Mouse (Mus musculus) cerebral cortex, adult 2 months (tissue): Measurements from ENCODE around the gene Nhsl2.

ENCODE experiments used
- WGBS: fragments of 180-500 bp; shearing (Covaris S2); methylation state at CpG from one replicate; pipeline ENCODE4 v1.1.7; 2018; 5-methylcytosine and 5-hydroxymethylcytosine counted together

Gene Nhsl2

DNA sequence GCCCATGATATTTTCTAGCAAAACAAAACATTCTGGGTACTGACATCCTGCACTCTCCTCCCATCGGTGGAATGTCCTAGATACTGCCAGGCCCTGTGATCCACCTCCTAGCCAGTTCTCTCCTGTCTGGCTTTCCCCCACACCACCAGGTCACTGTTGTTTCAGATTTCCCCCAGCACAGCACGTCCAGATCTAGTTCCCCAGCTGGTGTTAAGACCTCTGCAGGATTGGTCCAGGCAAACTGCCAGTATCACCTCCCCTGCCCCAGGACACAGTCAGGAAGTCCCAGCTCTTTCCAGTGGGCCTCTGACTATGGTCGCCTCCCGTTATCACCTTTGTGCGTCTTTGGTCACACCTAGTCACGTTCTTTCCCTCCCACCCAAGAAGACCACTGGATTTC is 134.5 kb downstream of the Nhsl2 start:
- WGBS: 70% methylated on average over 6 of the region's 6 CpGs

DNA sequence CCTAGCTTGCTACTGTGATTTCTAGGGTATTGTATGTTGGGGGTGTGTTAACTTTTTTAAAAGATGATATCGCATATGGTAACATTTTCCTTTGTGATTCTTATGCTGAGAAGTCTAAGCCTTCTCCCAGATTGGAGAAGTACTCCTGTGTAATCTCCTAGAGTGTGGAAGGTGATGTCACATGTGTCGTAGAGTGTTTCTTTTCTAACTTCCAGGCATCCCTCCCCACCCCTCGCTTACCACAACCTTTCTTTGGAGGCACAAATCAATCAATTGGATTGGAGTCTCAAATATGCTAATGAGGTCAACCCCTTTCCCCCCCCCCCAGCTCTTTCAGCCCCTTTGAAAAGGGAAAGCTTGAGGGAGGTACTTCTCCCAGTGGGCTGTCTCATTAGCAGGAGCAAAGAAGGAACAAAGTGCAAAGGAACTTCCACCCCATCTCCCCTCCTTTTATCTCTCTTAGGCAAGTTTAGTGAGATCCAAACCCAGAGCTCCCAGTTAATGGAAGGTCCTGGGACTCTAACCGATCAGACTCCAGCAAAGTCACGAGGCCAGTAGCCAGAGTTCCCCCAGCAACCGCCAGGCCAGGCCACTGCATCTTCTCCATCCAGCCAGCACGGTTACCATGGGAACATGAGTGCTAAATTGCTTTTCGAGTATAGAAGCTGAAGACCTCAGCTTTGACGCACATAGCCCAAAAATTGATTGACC is 137.6 kb downstream of the Nhsl2 start:
- 36% methylated on average over 9 of the region's 9 CpGs for WGBS

DNA sequence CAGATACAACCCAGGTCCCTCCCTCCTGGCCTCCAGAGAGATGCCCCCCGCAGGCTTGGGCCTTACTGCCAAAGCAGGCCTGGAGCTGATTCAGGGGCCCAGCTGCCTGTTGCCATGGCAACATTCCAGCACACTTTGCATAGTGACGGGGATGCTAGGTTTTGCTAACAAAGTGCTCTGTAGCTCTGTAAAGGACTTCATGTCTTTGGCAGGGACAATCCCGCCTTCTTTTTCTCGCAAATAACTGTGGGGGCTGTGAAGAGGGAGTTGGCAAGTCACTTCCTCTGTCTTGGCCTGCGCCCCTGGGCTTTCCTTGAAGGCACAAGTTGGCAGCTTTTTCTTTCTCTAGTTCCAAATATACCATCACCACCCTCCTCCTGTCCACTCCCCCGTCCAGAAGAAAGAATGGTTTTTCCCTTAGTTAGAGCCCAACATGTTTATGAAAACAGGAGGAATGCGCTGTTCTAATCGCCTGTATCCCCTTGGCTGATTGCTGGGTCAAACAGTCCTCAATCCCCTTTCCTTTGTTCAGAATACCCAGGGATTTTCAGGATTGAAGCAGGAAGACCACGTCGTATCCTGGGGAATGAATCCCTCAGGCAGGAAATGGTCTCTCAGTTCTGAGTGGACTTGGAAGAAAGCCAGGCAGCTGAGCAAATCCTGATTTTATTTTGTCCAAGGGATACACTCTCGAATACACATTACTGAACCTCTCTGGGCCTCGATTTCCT is 144.8 kb downstream of the Nhsl2 start:
- 14% methylated on average over 12 of the region's 12 CpGs for WGBS

DNA sequence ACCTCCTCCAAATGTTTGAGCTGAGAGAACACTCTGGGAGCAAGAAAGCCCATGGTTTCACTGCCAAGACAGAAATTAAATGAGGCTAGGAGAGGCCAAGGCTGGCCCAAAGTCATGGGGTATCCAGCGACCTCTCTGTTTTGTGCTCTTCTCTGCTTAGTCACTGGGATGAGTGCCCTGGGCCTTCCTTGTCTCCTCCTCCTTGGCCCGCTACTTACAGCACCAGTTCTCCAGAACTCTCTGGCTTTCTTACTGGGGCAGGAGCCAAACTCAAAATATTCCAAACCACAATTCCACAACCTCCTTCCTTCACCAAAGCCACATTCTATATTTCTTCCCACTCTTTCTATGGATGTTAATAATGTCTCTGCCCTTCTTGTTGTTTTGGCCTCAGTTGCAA is 147.5 kb downstream of the Nhsl2 start:
- 82% methylated on average over 2 of the region's 2 CpGs for WGBS

DNA sequence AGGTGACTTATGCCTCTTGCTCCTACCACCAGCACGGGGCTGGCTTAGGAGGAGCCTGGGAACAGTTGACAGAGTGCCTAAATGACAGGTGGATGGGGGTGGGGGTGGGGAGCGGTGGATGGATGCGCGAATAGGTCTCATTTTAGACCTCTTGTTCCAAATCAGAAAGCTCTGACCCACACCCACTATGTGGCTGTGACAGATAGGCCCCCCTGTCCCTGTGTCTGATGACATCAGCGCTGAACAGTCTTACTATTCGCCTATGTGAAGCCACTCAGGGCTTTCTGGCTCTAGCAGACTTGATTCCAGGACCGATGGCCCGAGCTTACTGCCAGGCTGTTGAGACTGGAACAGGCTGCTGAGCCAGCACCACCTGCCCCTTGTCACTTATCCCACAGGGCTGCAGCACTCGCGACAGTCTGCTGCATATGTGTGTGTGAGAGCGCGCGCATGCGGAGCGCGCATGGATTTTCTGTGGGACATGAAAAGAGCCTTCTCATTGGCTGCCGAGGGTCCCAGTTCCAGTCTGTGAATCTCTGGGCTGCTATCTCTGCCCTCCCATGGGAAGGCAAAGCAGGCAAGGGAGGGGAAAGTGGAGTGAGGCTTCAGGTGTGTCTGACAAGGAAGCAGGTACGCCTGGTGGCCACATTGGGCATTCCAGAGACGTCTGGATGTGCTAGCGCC is 154.6 kb downstream of the Nhsl2 start:
- WGBS: 10% methylated on average over 20 of the region's 20 CpGs

DNA sequence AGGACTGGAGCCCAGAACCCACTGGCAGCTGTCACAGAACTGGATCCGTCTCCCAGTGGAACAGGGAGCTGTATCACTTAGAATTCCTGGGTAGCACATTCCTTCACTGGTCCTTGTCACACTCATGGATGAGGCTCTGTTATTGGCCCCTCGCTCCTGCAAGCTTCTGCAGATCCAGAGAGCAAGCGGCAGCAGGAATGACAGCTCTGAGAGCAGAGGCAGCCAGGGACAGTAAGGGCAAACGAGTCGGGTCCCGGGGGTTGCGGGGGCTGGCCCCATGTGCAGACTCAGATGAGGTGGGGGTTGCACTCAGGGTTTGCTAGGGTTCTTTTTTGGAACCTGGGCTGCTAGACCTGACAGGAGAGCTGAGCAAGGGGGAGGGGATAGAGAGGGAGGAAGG is 155.2 kb downstream of the Nhsl2 start:
- 6% methylated on average over 7 of the region's 7 CpGs for WGBS

DNA sequence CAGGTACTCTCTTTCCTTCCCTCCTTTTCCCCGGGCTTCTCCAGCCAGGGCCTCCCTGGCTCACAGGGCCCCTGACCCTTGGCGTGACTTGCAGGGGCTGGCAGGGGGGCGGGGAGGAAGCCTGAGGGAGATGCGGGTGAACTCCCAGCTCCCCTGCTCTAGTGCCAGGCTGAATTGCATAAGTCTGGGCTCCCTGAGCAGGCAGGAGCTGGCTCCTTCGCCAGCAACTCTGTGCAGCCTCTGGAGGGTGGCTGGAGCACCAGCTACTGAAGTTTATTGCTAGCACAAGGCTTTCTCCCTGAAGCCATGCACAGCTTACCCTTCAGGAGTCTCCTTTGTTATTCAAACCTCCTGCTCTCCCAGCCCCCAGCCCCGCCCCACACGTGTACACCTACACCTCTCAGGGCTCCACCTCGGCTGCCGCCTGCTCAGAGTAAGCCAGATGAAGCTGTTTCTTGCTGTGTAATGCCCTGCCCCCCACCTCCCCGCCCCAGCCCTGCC is 156.0 kb downstream of the Nhsl2 start:
- 17% methylated on average over 10 of the region's 10 CpGs for WGBS

DNA sequence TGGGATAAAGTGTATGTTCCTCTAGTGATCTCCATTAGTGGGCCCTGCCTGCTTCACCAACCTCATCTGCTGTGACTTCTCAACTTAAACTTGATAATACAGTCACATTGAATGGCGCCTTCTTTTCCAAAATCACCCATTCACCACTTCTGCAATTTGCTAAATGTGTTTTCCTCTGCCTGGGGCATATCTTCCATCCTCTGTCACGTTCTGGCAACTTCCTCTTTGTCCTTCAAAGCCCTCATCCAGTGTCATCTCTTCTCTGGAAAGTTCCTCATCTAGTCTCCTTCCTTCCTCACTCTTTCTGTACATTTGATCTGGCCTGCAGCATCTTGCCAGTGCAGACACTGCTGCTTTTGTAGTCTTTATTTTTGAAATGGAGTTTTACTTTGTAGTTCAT is 158.8 kb downstream of the Nhsl2 start:
- 66% methylated on average over 2 of the region's 2 CpGs for WGBS

DNA sequence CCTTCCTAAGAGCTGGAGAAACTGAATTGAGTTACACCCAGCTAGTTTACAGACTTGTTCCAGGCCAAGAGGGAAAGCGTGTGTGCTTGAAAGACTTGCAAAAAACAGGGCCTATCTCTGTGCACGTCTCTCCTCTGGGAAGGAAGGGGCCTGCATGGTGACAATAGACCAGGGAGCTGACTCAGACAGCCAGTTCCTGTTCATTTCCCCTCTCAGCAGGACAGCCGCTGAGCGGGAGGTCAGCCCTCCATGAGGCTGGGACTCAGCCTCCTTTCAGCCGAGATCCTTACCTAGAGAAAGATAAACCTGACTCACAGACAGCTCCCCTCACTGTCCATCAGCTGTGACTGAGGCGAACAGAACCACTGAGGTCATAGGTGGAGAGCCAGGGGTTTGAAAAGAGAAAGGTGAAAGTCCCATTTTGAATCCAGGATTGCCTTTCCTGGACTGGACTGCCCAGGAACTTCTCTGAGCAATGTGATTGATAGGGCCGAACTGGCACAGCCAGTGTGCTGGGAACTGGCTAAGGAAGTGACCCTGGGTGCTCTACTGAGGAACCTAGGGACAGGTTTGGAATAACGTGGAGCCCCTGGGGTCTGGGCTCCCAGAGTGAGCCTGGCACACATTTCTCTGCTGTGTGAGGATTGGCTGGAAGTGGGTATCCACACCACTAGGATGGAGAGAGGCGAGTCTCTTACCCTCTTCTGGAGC is 168.2 kb downstream of the Nhsl2 start:
- WGBS: 58% methylated on average over 9 of the region's 9 CpGs

DNA sequence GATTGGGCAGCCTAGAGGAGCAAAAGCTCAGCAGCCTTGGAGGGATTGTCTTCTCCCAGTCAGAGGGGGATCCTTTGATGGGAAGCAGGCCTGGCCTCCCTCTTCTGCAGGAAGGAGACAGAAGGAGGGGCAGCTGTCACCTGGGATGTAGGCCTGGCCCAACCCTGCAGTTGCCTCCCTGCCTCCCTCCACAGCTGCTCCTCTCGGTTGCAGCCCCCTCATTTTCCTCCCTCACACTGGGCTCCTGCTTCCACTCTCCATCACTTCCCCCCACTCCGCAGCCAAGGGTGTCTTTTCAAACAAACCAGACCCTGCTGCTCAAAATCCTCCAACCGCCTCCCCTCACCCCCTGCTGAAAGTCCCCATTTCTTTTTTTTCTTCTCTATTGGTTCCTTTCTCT is 169.7 kb downstream of the Nhsl2 start:
- WGBS: 51% methylated on average over 3 of the region's 3 CpGs

DNA sequence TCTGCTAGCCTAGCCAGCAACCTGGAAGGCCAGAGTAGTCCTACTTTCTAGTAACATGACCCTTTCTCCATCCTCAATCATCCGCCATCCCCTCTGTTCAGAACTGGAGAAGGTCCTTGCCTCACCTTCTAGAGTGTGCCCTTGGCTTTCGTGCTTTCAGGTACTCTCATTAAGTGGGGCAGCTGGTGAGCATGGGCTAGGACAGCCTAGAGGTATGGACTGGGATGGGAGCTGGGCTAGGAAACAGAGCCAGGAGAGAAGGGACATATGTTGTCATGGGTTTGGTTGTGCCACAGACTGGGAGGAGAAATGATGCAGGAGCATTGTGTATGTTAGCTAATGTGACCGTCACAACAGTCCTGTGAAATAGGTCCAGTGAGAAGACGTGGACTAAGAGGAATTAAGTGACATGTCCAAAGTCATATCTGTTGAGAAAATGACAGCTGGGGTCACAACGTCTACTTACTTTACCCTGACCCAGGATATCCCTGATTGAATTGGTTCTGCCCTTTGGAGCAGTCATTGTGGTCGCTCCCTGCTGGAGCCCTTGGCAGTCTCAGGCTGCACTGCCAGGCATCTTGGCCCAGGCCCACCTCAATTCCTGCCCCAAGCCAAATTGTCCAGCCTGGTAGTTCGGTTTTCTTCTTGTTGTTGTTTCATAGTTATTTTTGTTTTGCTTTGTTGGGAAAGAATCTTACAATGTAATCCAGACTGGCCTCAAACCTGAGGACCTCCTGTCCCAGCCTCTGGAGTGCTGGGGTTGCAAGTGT is 170.5 kb downstream of the Nhsl2 start:
- 75% methylated on average over 7 of the region's 7 CpGs for WGBS

DNA sequence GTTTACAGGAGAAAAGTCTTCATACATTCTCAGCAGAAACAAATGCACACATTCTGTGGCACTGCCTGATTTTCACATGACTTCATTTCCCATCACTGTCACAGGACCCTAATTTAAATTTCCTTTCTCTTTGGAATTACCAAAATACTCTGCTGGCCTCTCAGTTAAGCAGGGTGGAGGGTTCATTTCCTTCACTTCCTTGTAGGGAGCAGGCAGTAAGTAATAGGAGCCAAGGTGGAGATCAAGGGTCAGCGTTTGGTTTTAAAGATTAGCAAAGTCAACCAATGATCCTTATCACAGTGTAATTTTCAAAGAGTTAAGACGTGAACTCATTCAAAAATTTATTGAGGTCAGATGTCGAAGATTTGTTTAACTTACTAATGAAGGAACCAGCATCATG is 175.8 kb downstream of the Nhsl2 start:
- 76% methylated on average over 3 of the region's 3 CpGs for WGBS

DNA sequence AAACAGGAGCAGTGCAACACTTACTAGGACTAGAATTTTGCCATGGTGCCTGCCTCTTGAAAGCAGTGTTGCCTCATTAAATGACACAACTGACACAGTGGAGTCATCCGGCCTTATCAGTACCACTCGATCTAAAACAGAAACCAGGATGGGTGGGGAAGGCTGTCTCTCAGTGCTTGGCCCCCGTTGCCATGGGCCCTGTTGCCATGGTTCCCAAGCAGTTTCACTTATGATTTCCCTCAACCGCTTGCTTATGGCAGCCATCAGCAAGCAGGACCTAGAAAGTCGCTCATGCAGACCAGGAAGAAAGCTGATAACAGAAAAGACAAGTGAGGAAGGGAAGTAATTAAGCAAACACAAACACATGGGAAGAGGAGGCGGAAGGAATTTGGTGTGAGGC is 182.7 kb downstream of the Nhsl2 start:
- WGBS: 40% methylated on average over 6 of the region's 6 CpGs

DNA sequence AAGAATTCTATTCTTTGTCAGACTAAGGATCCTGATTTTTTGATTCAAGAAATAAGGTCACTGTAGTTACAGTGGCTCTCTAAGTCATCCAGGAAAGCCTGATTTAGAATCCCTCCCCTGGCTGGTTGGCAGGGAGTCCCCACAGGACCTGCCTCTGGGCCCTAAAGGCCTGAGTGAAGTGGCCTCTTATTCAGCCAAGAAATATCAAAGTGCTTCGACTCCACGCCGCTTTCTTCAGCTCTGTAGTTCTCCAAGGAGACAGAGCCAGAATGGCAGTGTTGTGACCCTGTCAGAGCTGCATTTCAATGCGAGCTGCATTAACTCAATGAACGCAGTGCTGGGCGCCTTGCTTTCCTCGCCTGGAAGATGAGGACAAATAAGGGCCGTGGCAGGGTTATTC is 183.2 kb downstream of the Nhsl2 start:
- WGBS: 64% methylated on average over 8 of the region's 8 CpGs

DNA sequence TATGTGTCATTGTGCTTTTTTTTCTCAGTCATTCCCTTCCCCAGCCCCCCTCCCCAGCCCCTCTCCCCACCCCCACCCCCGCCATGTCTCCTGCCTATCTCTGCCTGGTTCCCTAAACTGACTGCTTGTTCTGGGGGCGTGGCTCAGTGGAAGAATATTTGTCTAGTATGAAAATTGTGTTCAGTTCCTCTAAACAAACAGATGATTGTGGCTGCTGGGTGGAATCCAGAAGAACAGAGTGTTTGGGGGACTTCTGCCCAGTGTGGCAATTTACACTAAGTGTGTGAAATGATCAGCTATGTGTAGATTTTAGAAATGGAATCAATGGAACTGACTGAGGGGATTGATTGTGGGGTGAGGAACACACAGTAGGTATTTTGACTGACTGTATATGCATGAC is 184.4 kb downstream of the Nhsl2 start:
- WGBS: 67% methylated on average over 1 of the region's 2 CpGs

DNA sequence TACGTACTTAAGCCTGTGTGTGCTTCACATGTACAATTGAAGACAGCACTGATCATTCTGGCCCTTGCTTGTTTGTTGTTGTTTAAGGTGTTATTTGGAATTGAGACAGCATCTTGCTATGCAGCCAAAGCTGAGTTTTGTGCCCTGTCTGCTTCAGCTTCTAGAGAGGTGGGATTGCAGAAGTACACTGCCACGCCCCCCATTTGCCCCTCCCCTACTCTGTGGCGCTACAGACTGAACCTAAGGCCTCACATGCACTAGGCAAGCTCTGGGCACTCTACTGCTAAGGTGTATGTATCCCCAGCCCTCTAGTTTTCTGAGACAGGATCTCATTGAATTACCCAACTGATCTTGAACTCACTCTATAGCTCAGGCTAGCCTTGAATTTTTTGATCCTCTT is 186.5 kb downstream of the Nhsl2 start:
- 78% methylated on average over 3 of the region's 3 CpGs for WGBS

DNA sequence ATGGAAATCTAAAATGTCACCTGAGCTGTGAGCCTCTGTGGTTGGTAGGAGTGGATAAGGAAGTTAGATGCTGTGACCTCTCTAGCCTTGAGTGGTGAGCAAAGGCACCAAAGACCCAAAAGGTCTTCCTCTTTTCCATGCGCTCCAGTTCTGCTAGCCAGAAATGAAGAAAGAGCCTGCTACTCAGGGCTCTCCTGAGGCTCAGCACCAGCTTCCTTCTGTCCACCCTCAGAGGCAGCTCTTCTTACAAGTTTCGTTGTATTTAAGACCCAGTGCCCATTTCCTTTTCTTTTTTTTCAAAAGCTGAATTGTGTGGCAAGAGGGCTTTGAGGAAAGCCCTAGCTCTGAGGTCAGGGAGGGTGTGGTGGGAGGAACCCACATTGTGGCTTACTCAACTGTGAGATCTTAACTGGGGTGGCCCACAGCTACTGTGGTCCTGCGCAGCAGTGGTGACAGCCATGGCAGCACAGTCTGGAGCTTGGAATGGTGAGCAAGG is 187.7 kb downstream of the Nhsl2 start:
- WGBS: 74% methylated on average over 3 of the region's 3 CpGs

DNA sequence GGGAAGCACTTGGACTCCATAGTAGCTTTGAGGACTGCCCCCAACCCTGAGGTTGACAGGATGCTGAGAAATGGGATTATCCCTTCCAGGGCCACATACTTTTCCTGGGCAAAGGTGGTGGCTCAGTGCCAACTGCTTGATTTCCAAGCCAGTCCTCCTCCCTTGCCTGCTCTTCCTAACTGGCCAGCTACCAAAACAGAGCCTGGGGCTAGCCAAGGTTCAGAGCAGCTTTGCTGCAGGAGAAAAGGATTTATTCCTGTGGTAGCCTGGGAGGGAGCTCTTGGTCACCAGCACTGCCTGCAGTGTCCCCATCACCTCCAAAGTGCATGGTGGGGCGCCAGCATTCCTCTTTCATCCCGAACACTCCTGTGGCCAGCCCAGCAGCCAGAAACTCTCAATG is 188.3 kb downstream of the Nhsl2 start:
- WGBS: 64% methylated on average over 2 of the region's 2 CpGs

DNA sequence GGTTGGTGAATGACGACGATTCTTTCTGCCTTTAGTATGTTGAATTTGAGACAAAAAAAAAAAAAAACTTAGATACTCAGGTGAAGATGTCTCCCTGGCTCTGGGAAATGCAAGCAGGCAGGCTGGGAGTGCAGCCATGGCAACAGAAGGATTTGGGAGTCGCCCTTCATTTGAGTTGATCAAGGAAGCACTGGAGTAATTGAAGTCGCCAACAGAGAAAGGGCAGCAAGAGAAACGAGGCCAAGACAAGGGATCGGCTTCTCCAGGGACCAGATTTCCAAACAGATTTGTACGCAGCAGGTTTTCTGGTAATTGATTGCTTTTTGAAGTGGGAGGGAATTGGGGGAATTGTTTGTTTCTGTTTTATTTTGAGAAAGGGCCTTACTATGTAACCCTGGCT is 192.4 kb downstream of the Nhsl2 start:
- 52% methylated on average over 7 of the region's 7 CpGs for WGBS

DNA sequence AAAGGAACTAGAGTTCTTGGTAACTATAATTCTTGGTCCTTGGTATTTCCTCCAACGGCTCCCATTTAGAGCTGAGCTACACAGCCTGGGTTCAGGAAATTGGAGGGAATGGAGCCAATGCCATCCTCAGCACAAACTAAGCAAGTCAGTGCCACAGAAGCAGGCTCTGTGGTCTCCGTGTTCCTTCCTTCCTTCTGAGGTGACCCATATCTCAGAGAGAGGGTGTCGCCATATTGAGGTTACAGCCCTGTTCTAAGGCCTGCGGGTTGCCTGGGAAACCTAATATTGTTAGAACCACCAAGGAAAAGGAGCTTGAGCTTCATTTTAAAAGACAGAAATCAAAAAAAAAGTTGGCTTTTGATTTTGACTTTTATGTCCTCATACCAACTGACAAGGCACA is 193.2 kb downstream of the Nhsl2 start:
- WGBS: 77% methylated on average over 4 of the region's 4 CpGs

DNA sequence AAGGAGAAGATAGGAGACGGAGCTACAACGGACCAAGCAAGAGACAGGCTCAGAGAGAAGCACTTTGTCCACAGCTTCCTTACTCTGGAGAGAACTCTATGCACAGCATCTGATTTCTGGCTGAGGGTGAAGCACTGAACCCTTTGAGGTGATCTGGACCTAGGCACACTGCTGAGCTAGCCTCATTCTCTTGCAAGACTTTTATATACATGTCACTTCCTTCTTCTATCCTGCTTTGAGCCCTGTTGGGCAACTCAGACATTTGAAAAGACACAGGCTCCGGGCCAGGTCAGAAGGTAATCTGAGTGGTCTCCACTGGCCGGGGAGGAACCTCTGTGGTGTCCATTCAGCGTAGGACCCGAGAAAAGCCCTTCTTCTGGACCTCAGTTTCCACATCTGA is 201.4 kb downstream of the Nhsl2 start:
- 89% methylated on average over 6 of the region's 6 CpGs for WGBS
